Mouse (Mus musculus): ENCODE results near the gene Higd1a.

GRCm38 (mm10) chr9:121859345-121859744, 1.2 kb upstream of the Higd1a start:
- TF ChIP-seq POLR2A (IDR thresholded peaks at IDR 0.05; ENCODE audit: borderline replicate concordance, control insufficient read depth, low read depth, low read length) (no peak), CTCF (IDR thresholded peaks at IDR 0.05; ENCODE audit: control insufficient read depth, insufficient read depth, low read length) (no peak)

Data from bone marrow, adult 2 months (tissue).